Mouse (Mus musculus) central nervous system, embryonic 14 days (tissue): ENCODE measurements around the gene Olfr801. TPM values are rescaled to one million over a fixed set of nuclear protein-coding genes. Genes with fewer than 3 reads are reported as not detected.

ENCODE experiments used
- polyA plus RNA-seq: library from polyadenylated mRNA; depleted of rRNA; stranded (reverse); fragments of >200 nt; gene quantifications from 2 replicates; pipeline ENCODE4 v1.2.3, GENCODE M21; 2012; rRNA removed

Gene Olfr801
- not detected in 2 replicates for polyA plus RNA-seq

DNA sequence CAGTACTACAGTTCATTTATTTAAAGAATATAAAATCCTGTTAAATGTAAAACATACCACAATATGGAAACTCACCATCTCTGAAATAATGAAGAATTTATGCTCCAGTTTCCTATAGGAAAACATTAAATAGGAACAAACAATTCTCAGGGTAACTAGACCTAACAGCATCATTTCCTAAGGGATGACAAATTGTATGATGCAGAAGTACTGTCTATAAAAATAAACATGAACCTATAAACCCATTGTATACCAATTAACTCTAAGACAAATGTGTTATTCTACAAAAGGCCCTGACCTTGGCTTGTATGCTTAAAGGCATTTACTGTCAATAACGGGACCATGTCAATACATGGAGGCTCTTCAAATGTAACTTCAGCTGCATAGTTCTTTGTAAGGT is at the start of gene Olfr801:
Gene Olfr801 (minus strand): TSS at position 101 of the 400 bp plus-strand sequence.

DNA sequence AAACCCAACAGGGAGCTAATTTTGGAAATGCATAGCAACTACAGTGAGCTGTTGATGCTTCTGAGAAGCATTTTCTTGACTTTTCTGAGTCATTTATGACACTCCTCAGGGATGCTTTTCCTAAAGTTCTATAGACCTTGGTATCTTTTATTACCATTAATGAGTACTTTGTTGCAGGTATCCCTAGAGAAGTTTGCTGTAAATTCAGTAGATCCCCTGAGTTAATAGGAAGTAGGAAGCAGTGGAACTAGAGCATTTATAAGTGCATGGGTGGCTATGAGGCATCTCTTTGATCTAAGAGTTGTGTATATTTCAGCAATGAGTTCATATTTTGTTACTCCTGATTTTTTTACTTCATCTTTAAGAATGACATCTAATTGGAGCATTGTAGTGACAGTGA is 29.2 kb upstream of the Olfr801 start, which contains the start of gene Olfr804:
Gene Olfr804 (plus strand): TSS at position 301 of the 400 bp plus-strand sequence.

DNA sequence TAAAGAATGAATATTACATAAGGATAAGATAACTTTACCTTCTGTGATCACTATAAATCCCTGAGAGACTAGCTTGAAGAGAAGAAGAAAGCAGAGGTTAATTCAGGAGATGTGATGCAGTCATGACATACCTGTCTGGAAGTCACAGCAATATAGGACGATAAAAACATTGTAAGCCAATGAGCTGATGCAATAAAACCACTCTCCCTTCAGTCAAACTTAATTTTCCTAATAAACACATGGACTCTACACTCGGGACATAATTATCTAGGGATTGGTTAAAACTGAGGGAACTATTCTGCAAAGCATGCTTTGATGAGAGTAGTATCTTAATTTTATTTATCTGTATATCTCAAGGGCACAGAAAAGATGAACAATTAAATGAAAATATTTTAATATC is 20.5 kb upstream of the Olfr801 start, which contains the start of gene Olfr803:
Gene Olfr803 (minus strand): TSS at position 101 of the 400 bp plus-strand sequence.

DNA sequence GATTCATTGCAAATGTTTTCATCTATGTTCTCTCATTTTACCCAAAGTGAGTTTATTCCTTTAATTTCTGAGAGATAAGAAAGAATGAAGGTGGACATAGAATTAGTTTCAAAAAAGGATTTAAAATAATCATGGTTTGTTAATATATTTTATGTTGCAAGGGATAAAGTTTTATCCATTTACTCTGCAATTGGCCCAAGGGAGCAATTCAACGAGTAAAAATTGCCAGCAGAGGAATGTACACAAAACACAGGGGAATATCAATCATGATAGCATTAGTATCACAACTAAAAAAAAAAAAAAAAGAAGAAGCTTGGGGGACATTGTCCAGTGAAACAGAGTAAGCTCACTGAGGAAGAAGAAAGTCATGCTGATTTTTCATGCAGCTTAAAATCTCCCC is 14.4 kb upstream of the Olfr801 start, which contains the start of gene Olfr802:
Gene Olfr802 (minus strand): TSS at position 101 of the 400 bp plus-strand sequence.

GRCm38 (mm10) chr10:129657394-129657793 is 16.3 kb downstream of the Olfr801 start, which contains the start of gene Olfr800:
TSS of gene Olfr800 (plus strand) at chr10:129657694.

GRCm38 (mm10) chr10:129637184-129637583 is 36.5 kb downstream of the Olfr801 start, which contains the start of gene Olfr799:
TSS of gene Olfr799 (plus strand) at chr10:129637484.

GRCm38 (mm10) chr10:129627834-129628233 is 45.8 kb downstream of the Olfr801 start, which contains the start of gene Olfr798:
TSS of gene Olfr798 (minus strand) at chr10:129627934.

Other genes with a start within 250 kb of the Olfr801 start
- gene Olfr786, start 246.6 kb downstream of the Olfr801 start, polyA plus RNA-seq: not detected in 2 replicates
- gene Olfr787, start 212.0 kb downstream of the Olfr801 start, polyA plus RNA-seq: 0.01 TPM in 1 of 2 replicates, not detected in the other
- not detected in 2 replicates for gene Olfr788, start 202.9 kb downstream of the Olfr801 start, polyA plus RNA-seq
- not detected in 2 replicates for gene Olfr789, start 189.1 kb downstream of the Olfr801 start, polyA plus RNA-seq
- not detected in 2 replicates for gene Olfr790, start 175.4 kb downstream of the Olfr801 start, polyA plus RNA-seq
- not detected in 2 replicates for gene Olfr791, start 152.1 kb downstream of the Olfr801 start, polyA plus RNA-seq
- gene Olfr792, start 134.7 kb downstream of the Olfr801 start, polyA plus RNA-seq: not detected in 2 replicates
- gene Olfr794, start 106.2 kb downstream of the Olfr801 start, polyA plus RNA-seq: not detected in 2 replicates
- not detected in 2 replicates for gene Olfr796, start 61.3 kb downstream of the Olfr801 start, polyA plus RNA-seq
- not detected in 2 replicates for gene Olfr798, start 45.9 kb downstream of the Olfr801 start, polyA plus RNA-seq
- not detected in 2 replicates for gene Olfr799, start 36.4 kb downstream of the Olfr801 start, polyA plus RNA-seq
- gene Olfr800, start 16.2 kb downstream of the Olfr801 start, polyA plus RNA-seq: not detected in 2 replicates
- gene Olfr802, start 14.3 kb upstream of the Olfr801 start, polyA plus RNA-seq: not detected in 2 replicates
- gene Olfr803, start 20.4 kb upstream of the Olfr801 start, polyA plus RNA-seq: not detected in 2 replicates
- gene Olfr804, start 29.3 kb upstream of the Olfr801 start, polyA plus RNA-seq: not detected in 2 replicates
- gene Olfr805, start 55.5 kb upstream of the Olfr801 start, polyA plus RNA-seq: not detected in 2 replicates
- gene Olfr806, start 68.1 kb upstream of the Olfr801 start, polyA plus RNA-seq: not detected in 2 replicates
- gene Olfr807, start 83.9 kb upstream of the Olfr801 start, polyA plus RNA-seq: not detected in 2 replicates
- not detected in 2 replicates for gene Olfr808, start 91.6 kb upstream of the Olfr801 start, polyA plus RNA-seq
- not detected in 2 replicates for gene Olfr809, start 100.8 kb upstream of the Olfr801 start, polyA plus RNA-seq
- not detected in 2 replicates for gene Olfr810, start 121.1 kb upstream of the Olfr801 start, polyA plus RNA-seq
- gene Olfr811, start 130.5 kb upstream of the Olfr801 start, polyA plus RNA-seq: not detected in 2 replicates
- not detected in 2 replicates for gene Olfr812, start 172.2 kb upstream of the Olfr801 start, polyA plus RNA-seq
- gene Olfr813, start 181.5 kb upstream of the Olfr801 start, polyA plus RNA-seq: not detected in 2 replicates
- not detected in 2 replicates for gene Olfr814, start 206.0 kb upstream of the Olfr801 start, polyA plus RNA-seq
- not detected in 2 replicates for gene Olfr815, start 232.0 kb upstream of the Olfr801 start, polyA plus RNA-seq
- gene Olfr816, start 241.7 kb upstream of the Olfr801 start, polyA plus RNA-seq: not detected in 2 replicates